Mouse (Mus musculus) neural tube, embryonic 11.5 days (tissue): ENCODE measurements around the gene Slc41a3. TPM values are rescaled to one million over a fixed set of nuclear protein-coding genes. Genes with fewer than 3 reads are reported as not detected.

Experiments used
- ATAC-seq: fragments of 200-750 bp; cut with Nextera tagmentation; 2 replicates; pipeline ENCODE4 v1.8.0; 2017; ENCODE audit warnings: moderate number of reproducible peaks, mild to moderate bottlenecking, moderate TSS enrichment, moderate library complexity; ENCODE audit not compliant: insufficient read depth, low FRiP score, low TSS enrichment
- DNase-seq: peaks from one replicate; pipeline ENCODE4 v3.0.0-alpha.2; 2015; ENCODE audit warnings: low spot score
- H3K27ac ChIP-seq: fragments of 300-500 bp; sonication (generic); 2 replicates; pipeline ENCODE4 v1.5.1; 2014; ENCODE audit warnings: low read depth, mild to moderate bottlenecking, low read length
- H3K27me3 ChIP-seq: fragments of 300-500 bp; sonication (generic); 2 replicates; pipeline ENCODE4 v1.6.1; 2014; ENCODE audit warnings: mild to moderate bottlenecking, low read length, mixed read lengths; ENCODE audit not compliant: control insufficient read depth, insufficient read depth
- H3K36me3 ChIP-seq: fragments of 300-500 bp; sonication (generic); 2 replicates; pipeline ENCODE4 v1.6.1; 2014; ENCODE audit warnings: mild to moderate bottlenecking, low read length, moderate library complexity, mixed read lengths; ENCODE audit not compliant: control insufficient read depth, insufficient read depth
- H3K4me1 ChIP-seq: fragments of 300-500 bp; sonication (generic); 2 replicates; pipeline ENCODE4 v1.6.1; 2014; ENCODE audit warnings: low read length, mixed read lengths; ENCODE audit not compliant: control insufficient read depth, insufficient read depth
- H3K4me2 ChIP-seq: fragments of 300-500 bp; sonication (generic); 2 replicates; pipeline ENCODE4 v1.6.1; 2014; ENCODE audit warnings: low read depth, mild to moderate bottlenecking, moderate library complexity
- H3K4me3 ChIP-seq: fragments of 300-500 bp; sonication (generic); 2 replicates; pipeline ENCODE4 v1.5.1; 2014; ENCODE audit warnings: low read depth, low read length
- H3K9ac ChIP-seq: fragments of 300-500 bp; sonication (generic); 2 replicates; pipeline ENCODE4 v1.6.1; 2014; ENCODE audit warnings: mild to moderate bottlenecking, low read length
- H3K9me3 ChIP-seq: fragments of 300-500 bp; sonication (generic); 2 replicates; pipeline ENCODE4 v1.6.1; 2016; ENCODE audit warnings: low read length; ENCODE audit not compliant: control insufficient read depth
- WGBS: fragments of 180-500 bp; shearing (Covaris S2); extraction: QIAGEN DNeasy Blood & Tissue Kit; methylation state at CpG from one replicate; pipeline ENCODE4 v1.1.7; 2014; 5-methylcytosine and 5-hydroxymethylcytosine counted together
- polyA plus RNA-seq: library from polyadenylated mRNA; unstranded; fragments of >200 nt; fragmentation: Nextera tagmentation; extraction: Ambion mirVana; gene quantifications from 2 replicates; pipeline ENCODE4 v1.2.1, GENCODE M21; 2014

The Slc41a3 gene
- polyA plus RNA-seq, 1 experiment from 2014 or later: 2.7 TPM

GRCm38 (mm10) chr6:90588113-90588512 is 16.4 kb upstream of the Slc41a3 start:
- H3K4me3 ChIP-seq: no peak overlapping the region
- H3K9ac ChIP-seq: no peak overlapping the region
- no peaks in the 10 kb centered on the region for H3K36me3 ChIP-seq
- no peak overlapping the region for H3K27ac ChIP-seq
- ATAC-seq (no peak), DNase-seq (no peak)
- WGBS: 68% methylated on average over 5 of the region's 5 CpGs
- no peak overlapping the region for H3K4me2 ChIP-seq
- no peaks in the 10 kb centered on the region for H3K4me1 ChIP-seq
- H3K27me3 ChIP-seq: no peaks in the 10 kb centered on the region
- no peaks in the 10 kb centered on the region for H3K9me3 ChIP-seq

GRCm38 (mm10) chr6:90590707-90591106 is 13.8 kb upstream of the Slc41a3 start:
- no peaks in the 10 kb centered on the region for H3K9me3 ChIP-seq
- H3K4me3 ChIP-seq: no peak overlapping the region
- no peak overlapping the region for H3K4me2 ChIP-seq
- no peak overlapping the region for H3K9ac ChIP-seq
- no peak for ATAC-seq
- DNase-seq: no peak
- 69% methylated on average over 1 of the region's 1 CpGs for WGBS
- no peaks in the 10 kb centered on the region for H3K4me1 ChIP-seq
- no peaks in the 10 kb centered on the region for H3K27me3 ChIP-seq
- H3K36me3 ChIP-seq: no peaks in the 10 kb centered on the region
- H3K27ac ChIP-seq: no peak overlapping the region

- Histone ChIP-seq H3K27me3 (no peaks in the 10 kb centered on the region), H3K9me3 (no peaks in the 10 kb centered on the region), H3K4me2 (no peak overlapping the region), H3K36me3 (no peaks in the 10 kb centered on the region), H3K9ac (no peak overlapping the region), H3K4me1 (no peaks in the 10 kb centered on the region), H3K4me3 (no peak overlapping the region), H3K27ac (no peak overlapping the region)
- no peak for ATAC-seq
- WGBS: 60% methylated on average over 1 of the region's 1 CpGs
- DNase-seq: no peak
Observed at GRCm38 (mm10) chr6:90594972-90595371, 9.6 kb upstream of the Slc41a3 start.

DNA sequence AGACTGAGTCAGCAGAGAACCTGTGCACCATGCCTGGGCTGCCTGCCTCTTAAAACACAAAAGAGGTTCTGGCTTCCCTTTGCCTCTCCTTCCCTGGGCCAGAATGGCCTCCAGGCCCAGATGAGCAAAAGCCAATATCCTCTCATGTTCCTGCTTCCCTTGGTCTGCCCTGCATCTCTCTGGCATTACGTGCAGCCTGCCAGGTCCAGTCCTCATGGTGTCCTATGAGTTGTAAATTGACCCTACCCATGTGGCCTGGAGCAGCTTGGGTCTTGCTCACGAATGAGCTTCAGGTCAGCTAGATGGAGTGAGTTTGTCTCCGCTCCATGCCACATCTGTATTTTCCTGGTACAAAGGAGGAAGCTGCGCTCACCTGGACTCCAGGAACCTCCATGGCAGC is 7.5 kb upstream of the Slc41a3 start:
- H3K36me3 ChIP-seq: no peaks in the 10 kb centered on the region
- no peak overlapping the region for H3K9ac ChIP-seq
- no peak for DNase-seq
- no peaks in the 10 kb centered on the region for H3K4me1 ChIP-seq
- no peak for ATAC-seq
- H3K9me3 ChIP-seq: no peaks in the 10 kb centered on the region
- H3K4me2 ChIP-seq: no peak overlapping the region
- no peak overlapping the region for H3K4me3 ChIP-seq
- WGBS: 78% methylated on average over 4 of the region's 4 CpGs
- H3K27ac ChIP-seq: no peak overlapping the region
- no peaks in the 10 kb centered on the region for H3K27me3 ChIP-seq

GRCm38 (mm10) chr6:90597592-90597991 is 6.9 kb upstream of the Slc41a3 start:
- Histone ChIP-seq H3K4me1 (no peaks in the 10 kb centered on the region), H3K4me3 (no peak overlapping the region), H3K4me2 (no peak overlapping the region), H3K9me3 (no peaks in the 10 kb centered on the region), H3K27ac (no peak overlapping the region), H3K36me3 (no peaks in the 10 kb centered on the region), H3K9ac (no peak overlapping the region), H3K27me3 (no peaks in the 10 kb centered on the region)
- DNase-seq (no peak), ATAC-seq (no peak)
- 90% methylated on average over 2 of the region's 2 CpGs for WGBS

DNA sequence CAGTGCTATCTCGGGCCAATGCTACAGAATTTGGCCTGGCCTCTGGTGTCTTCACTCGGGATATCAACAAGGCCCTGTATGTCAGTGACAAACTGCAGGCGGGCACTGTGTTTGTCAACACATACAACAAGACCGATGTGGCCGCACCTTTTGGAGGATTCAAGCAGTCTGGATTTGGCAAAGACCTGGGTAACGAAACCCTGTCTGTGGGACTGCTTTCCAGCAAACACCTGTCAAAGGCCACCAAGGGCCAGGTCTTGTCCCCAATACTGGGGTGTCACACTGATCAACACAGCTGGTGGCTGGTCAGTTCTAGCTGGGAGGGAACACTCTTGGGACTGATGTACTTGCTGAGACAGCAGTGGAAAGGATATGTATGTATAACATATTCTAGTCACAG is 6.3 kb upstream of the Slc41a3 start:
- WGBS: 89% methylated on average over 6 of the region's 6 CpGs
- no peaks in the 10 kb centered on the region for H3K27me3 ChIP-seq
- H3K36me3 ChIP-seq: no peaks in the 10 kb centered on the region
- H3K9me3 ChIP-seq: no peaks in the 10 kb centered on the region
- no peak overlapping the region for H3K27ac ChIP-seq
- ATAC-seq: no peak
- no peak overlapping the region for H3K9ac ChIP-seq
- no peak overlapping the region for H3K4me2 ChIP-seq
- no peaks in the 10 kb centered on the region for H3K4me1 ChIP-seq
- H3K4me3 ChIP-seq: no peak overlapping the region
- DNase-seq: no peak

DNA sequence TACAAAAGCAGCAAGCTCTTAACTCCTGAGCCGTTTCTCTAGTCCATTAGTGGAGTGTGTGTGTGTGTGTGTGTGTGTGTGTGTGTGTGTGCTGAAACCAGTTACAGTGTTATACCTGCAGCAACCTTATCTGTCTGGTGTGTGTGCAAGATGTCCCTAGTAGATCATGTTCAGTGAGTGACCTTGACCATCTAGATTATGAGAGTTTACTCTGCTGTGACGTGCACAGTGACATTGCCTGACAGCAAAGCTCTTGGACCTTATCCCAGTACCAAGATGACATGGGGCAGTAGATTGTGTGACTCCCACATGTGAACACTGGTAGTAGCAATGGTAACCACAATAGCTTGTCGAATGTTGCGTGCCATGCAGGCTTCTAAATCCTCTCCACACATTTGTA is 4.2 kb upstream of the Slc41a3 start:
- Histone ChIP-seq H3K27me3 (no peaks in the 10 kb centered on the region), H3K4me1 (no peaks in the 10 kb centered on the region), H3K4me3 (no peak overlapping the region), H3K9ac (no peak overlapping the region), H3K4me2 (no peak overlapping the region), H3K36me3 (no peaks in the 10 kb centered on the region), H3K9me3 (no peaks in the 10 kb centered on the region), H3K27ac (no peak overlapping the region)
- DNase-seq: no peak
- ATAC-seq: no peak
- WGBS: 84% methylated on average over 4 of the region's 4 CpGs

GRCm38 (mm10) chr6:90601736-90602135 is 2.8 kb upstream of the Slc41a3 start:
- WGBS: 69% methylated on average over 7 of the region's 7 CpGs

DNA sequence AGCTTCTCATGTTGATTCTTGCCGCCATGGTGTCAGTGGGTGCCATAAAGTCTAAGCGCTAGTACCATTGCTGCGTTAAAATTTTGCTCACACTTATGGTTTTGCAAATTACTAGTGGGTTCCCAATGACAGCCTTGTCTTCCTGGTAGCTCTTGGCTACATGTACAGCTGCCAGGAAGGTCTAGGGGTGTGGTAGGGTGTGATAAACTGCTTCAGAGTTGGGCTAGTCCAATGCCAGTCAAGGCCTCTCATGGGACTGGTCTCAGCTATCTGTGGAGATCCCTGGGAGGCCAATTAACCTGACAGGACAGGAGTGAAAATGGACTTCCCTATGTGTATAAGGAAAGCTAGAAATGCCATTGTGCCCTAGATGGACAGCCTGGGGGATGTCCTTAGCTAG is 2.2 kb upstream of the Slc41a3 start:
- Histone ChIP-seq H3K4me1 (no peaks in the 10 kb centered on the region), H3K27ac (no peak overlapping the region), H3K9ac (no peak overlapping the region), H3K4me3 (no peak overlapping the region), H3K9me3 (no peaks in the 10 kb centered on the region), H3K4me2 (no peak overlapping the region), H3K36me3 (no peaks in the 10 kb centered on the region), H3K27me3 (no peaks in the 10 kb centered on the region)
- WGBS: 89% methylated on average over 3 of the region's 3 CpGs
- ATAC-seq: no peak
- no peak for DNase-seq

More at GRCm38 (mm10) chr6:90601736-90602135, 2.8 kb upstream of the Slc41a3 start:
- Histone ChIP-seq H3K4me2 (no peak overlapping the region), H3K4me1 (no peaks in the 10 kb centered on the region), H3K9me3 (no peaks in the 10 kb centered on the region), H3K36me3 (no peaks in the 10 kb centered on the region), H3K27me3 (no peaks in the 10 kb centered on the region), H3K4me3 (no peak overlapping the region), H3K27ac (no peak overlapping the region), H3K9ac (no peak overlapping the region)
- no peak for DNase-seq
- no peak for ATAC-seq
